9 mouse cellular contexts compared by ENCODE assay signal in genomic region chr10:5859729-5860128, GRCm38 (mm10). TPM values are rescaled to one million over a fixed set of nuclear protein-coding genes. Genes with fewer than 3 reads are reported as not detected.
DNase-seq lines count a peak whose midpoint lies in the region; ATAC-seq and TF ChIP-seq lines count a peak whose summit lies in the region.
"Had no signal": no experiment of that assay in that cellular context is flagged by ENCODE, and none has a peak within 500 bp of the region (broad histone marks: within the 10 kb centered on the region; RNA-seq: fewer than 3 reads in every experiment).

No protein-coding gene starts in this region.

- H3K4me1 ChIP-seq in spleen, adult 2 months (ENCODE audit: control insufficient read depth, insufficient read depth, insufficient read length) = peaks cover 3% of the 10 kb centered on the region; the same call in 1 of the 2 replicates
- H3K4me1 ChIP-seq in neural tube, embryonic 15.5 days = peaks cover 5% of the 10 kb centered on the region
- H3K4me1 ChIP-seq: embryonic facial prominence, embryonic 13.5 days had no signal

- no peak overlapping the region for H3K27ac ChIP-seq in layer of hippocampus, adult 2 months
- no peak overlapping the region for H3K27ac ChIP-seq in spleen, adult 2 months (ENCODE audit: insufficient read depth, low read length)
- H3K27ac ChIP-seq in neural tube, embryonic 15.5 days (replicated peaks) = no peak overlapping the region
- H3K27ac ChIP-seq: embryonic facial prominence, embryonic 13.5 days had no signal

- TF ChIP-seq POLR2A in brain, embryonic 14.5 days (IDR thresholded peaks at IDR 0.05; ENCODE audit: borderline replicate concordance, extremely low read depth, insufficient read depth, insufficient read length, poor library complexity, severe bottlenecking) = no peak
- TF ChIP-seq POLR2A in spleen, adult 2 months (IDR thresholded peaks at IDR 0.05; ENCODE audit: low read depth, low read length) = no peak

- no peak overlapping the region for H3K4me3 ChIP-seq in layer of hippocampus, adult 2 months
- no peak overlapping the region for H3K4me3 ChIP-seq in spleen, adult 2 months (ENCODE audit: extremely low read depth, insufficient read depth, insufficient read length)
- no peak overlapping the region for H3K4me3 ChIP-seq in neural tube, embryonic 15.5 days (replicated peaks)
- H3K4me3 ChIP-seq: embryonic facial prominence, embryonic 13.5 days had no signal

- 72% methylated on average over 4 of the region's 4 CpGs for WGBS in spleen, adult 2 months
- WGBS in neural tube, embryonic 15.5 days = 76% methylated on average over 4 of the region's 4 CpGs

- no peak overlapping the region for H3K4me2 ChIP-seq in neural tube, embryonic 15.5 days
- H3K4me2 ChIP-seq: embryonic facial prominence, embryonic 13.5 days had no signal

- no peak for DNase-seq in layer of hippocampus, adult 2 months (ENCODE audit: low spot score in 2 of 2)
- no peak for DNase-seq in layer of hippocampus, adult 11-12 months (ENCODE audit: low spot score)
- peak; percentile 47 for DNase-seq in ES-CJ7 (ENCODE audit: low read depth, low spot score)
- no peak for DNase-seq in brain, embryonic 14.5 days (ENCODE audit: low read depth)
- DNase-seq in spleen, adult 2 months (ENCODE audit: low read depth in 1 of 2, low spot score in 2 of 2) = no peak
- DNase-seq in layer of hippocampus, adult 9-10 months (ENCODE audit: low spot score) = no peak
- DNase-seq: adrenal gland, adult 2 months had no signal

- no peak for ATAC-seq in neural tube, embryonic 15.5 days (ENCODE audit: low FRiP score)

- no peaks in the 10 kb centered on the region for H3K27me3 ChIP-seq in spleen, adult 2 months (ENCODE audit: control insufficient read depth, insufficient read depth, low read length)
- H3K27me3 ChIP-seq in neural tube, embryonic 15.5 days (replicated peaks) = no peaks in the 10 kb centered on the region
- H3K27me3 ChIP-seq: embryonic facial prominence, embryonic 13.5 days had no signal

- H3K9ac ChIP-seq in neural tube, embryonic 15.5 days (replicated peaks) = no peak overlapping the region
- H3K9ac ChIP-seq: embryonic facial prominence, embryonic 13.5 days had no signal

- H3K9me3 ChIP-seq in neural tube, embryonic 15.5 days (replicated peaks) = no peaks in the 10 kb centered on the region

- no peaks in the 10 kb centered on the region for H3K36me3 ChIP-seq in spleen, adult 2 months (ENCODE audit: control insufficient read depth, insufficient read depth, low read length)
- H3K36me3 ChIP-seq in neural tube, embryonic 15.5 days = peaks cover 11% of the 10 kb centered on the region
- H3K36me3 ChIP-seq: embryonic facial prominence, embryonic 13.5 days had no signal

- TF ChIP-seq CTCF in layer of hippocampus, adult 2 months (conservative IDR thresholded peaks at IDR 0.05) = peak; percentile 67
- TF ChIP-seq CTCF in brain, embryonic 14.5 days (IDR thresholded peaks at IDR 0.05; ENCODE audit: borderline replicate concordance, extremely low read depth, insufficient read depth, insufficient read length) = peak; percentile 47; the same call in 1 of the 2 replicates
- TF ChIP-seq CTCF in spleen, adult 2 months (IDR thresholded peaks at IDR 0.05; ENCODE audit: extremely low read depth, insufficient read depth, insufficient read length, insufficient replicate concordance) = peak; percentile 2; the same call in 1 of the 2 replicates

RNA-seq across cellular contexts. Expression of gene Mtrf1l, which starts 36.0 kb away (rescaled TPM):
- 10 to 100 TPM; 10.6 to 12.0 TPM for total RNA-seq in layer of hippocampus, adult 2 months (2021)
- polyA plus RNA-seq in brain, embryonic 14.5 days (2012; rRNA removed) = 3.0 and 5.6 TPM in 2 replicates
- polyA plus RNA-seq in spleen, adult 2 months (2012; rRNA removed) = 1.9 and 2.2 TPM in 2 replicates
- 12.1 and 12.3 TPM in 2 replicates for polyA plus RNA-seq in neural tube, embryonic 15.5 days (2015; fragmentation: Nextera tagmentation; extraction: Ambion mirVana)

RNA-seq across cellular contexts. Expression of gene Fbxo5, which starts 54.3 kb away (rescaled TPM):
- total RNA-seq in layer of hippocampus, adult 2 months (2021) = 1 to 10 TPM in 1 of 2 experiments, under 1 TPM in 1; 0.83 to 1.1 TPM
- 14.9 and 19.4 TPM in 2 replicates for polyA plus RNA-seq in brain, embryonic 14.5 days (2012; rRNA removed)
- polyA plus RNA-seq in spleen, adult 2 months (2012; rRNA removed) = 2.9 and 3.5 TPM in 2 replicates
- 12.0 and 21.9 TPM in 2 replicates for polyA plus RNA-seq in neural tube, embryonic 15.5 days (2015; fragmentation: Nextera tagmentation; extraction: Ambion mirVana)

Comparison
In these comparisons a context has a peak if more than half of its experiments do, and no peak if none do; other contexts are left out.
1. CTCF ChIP-seq: peak in every context shown above with its lines; median percentile 67 in layer of hippocampus, adult 2 months; 47 in brain, embryonic 14.5 days; 2 in spleen, adult 2 months.